Mouse (Mus musculus) midbrain, postnatal 0 days (tissue): Measurements from ENCODE around the gene Tmbim4. TPM values are rescaled to one million over a fixed set of nuclear protein-coding genes. Genes with fewer than 3 reads are reported as not detected.

Experiments used
- ATAC-seq: fragments of 200-750 bp; cut with Nextera tagmentation; 2 replicates; pipeline ENCODE4 v1.8.0; 2017; ENCODE audit warnings: moderate number of reproducible peaks, mild to moderate bottlenecking, moderate TSS enrichment, moderate library complexity; ENCODE audit not compliant: low FRiP score
- DNase-seq: peaks from one replicate; pipeline ENCODE4 v3.0.0-alpha.2; 2015; ENCODE audit warnings: low spot score
- H3K27ac ChIP-seq: fragments of 300-500 bp; sonication (generic); 2 replicates; pipeline ENCODE4 v1.5.1; 2014; ENCODE audit warnings: low read depth, mild to moderate bottlenecking, low read length, mixed read lengths
- H3K27me3 ChIP-seq: fragments of 300-500 bp; sonication (generic); 2 replicates; pipeline ENCODE4 v1.6.1; 2014; ENCODE audit warnings: low read length, control low read depth, mixed read lengths; ENCODE audit not compliant: insufficient read depth
- H3K36me3 ChIP-seq: fragments of 300-500 bp; sonication (generic); 2 replicates; pipeline ENCODE4 v1.6.1; 2014; ENCODE audit warnings: low read length, control low read depth, mixed read lengths; ENCODE audit not compliant: insufficient read depth
- H3K4me1 ChIP-seq: fragments of 300-500 bp; sonication (generic); 2 replicates; pipeline ENCODE4 v1.6.1; 2014; ENCODE audit warnings: mild to moderate bottlenecking, control low read depth, antibody characterized with exemption, low read length, mixed read lengths; ENCODE audit not compliant: insufficient read depth
- H3K4me2 ChIP-seq: fragments of 300-500 bp; sonication (generic); 2 replicates; pipeline ENCODE4 v1.6.1; 2014; ENCODE audit warnings: low read depth, mild to moderate bottlenecking, low read length, mixed read lengths; ENCODE audit not compliant: poor library complexity, severe bottlenecking
- H3K4me3 ChIP-seq: fragments of 300-500 bp; sonication (generic); 2 replicates; pipeline ENCODE4 v1.5.1; 2014; ENCODE audit warnings: low read depth, mild to moderate bottlenecking, low read length, moderate library complexity
- H3K9ac ChIP-seq: fragments of 300-500 bp; sonication (generic); replicated peaks from 2 replicates; pipeline ENCODE4 v1.6.1; 2014; ENCODE audit warnings: mild to moderate bottlenecking, low read length, moderate library complexity, mixed read lengths; ENCODE audit not compliant: poor library complexity, severe bottlenecking
- H3K9me3 ChIP-seq: fragments of 300-500 bp; sonication (generic); 2 replicates; pipeline ENCODE4 v1.6.1; 2016; ENCODE audit warnings: low read length, control low read depth
- CTCF ChIP-seq: IDR thresholded peaks from 2 replicates; pipeline ENCODE4 v1.5.1; 2016; ENCODE audit warnings: antibody characterized with exemption, mild to moderate bottlenecking
- WGBS: fragments of 180-500 bp; shearing (Covaris S2); extraction: QIAGEN DNeasy Blood & Tissue Kit; methylation state at CpG from one replicate; pipeline ENCODE4 v1.1.7; 2014; 5-methylcytosine and 5-hydroxymethylcytosine counted together
- polyA plus RNA-seq: library from polyadenylated mRNA; unstranded; fragments of >200 nt; fragmentation: Nextera tagmentation; extraction: Ambion mirVana; gene quantifications from 2 replicates; pipeline ENCODE4 v1.2.1, GENCODE M21; 2015
- total RNA-seq: library from RNA; depleted of rRNA; stranded (reverse); fragments of >200 nt; gene quantifications from 2 replicates; pipeline ENCODE4 v1.2.3, GENCODE M21; 2014

Tmbim4 gene
- total and polyA plus RNA-seq, 2 experiments from 2014 or later, result 70.6 to 109 TPM

DNA sequence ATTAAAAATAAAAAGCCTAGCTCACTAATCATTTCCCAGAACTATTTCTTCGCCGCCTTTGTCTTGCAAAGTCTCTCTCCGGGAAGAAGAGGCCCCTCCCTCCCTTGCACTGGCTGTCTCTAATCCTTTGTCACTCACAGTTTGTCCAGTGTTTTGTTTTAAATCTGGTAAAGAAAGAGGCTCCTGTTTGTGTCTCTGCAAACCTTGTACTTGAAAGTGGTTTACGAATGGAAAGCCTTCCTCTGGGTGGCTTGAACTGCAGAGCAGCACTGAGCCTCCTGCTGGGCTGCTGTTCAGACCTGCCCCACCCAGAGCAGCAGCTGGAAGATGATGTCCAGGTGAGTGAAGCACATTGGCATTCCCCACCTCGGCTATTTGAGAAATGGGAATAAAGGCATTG lies 30.1 kb upstream of the Tmbim4 start:
- Histone ChIP-seq H3K4me1 (no peaks in the 10 kb centered on the region), H3K27ac (no peak overlapping the region), H3K4me2 (no peak overlapping the region), H3K4me3 (no peak overlapping the region), H3K9ac (no peak overlapping the region), H3K9me3 (no peaks in the 10 kb centered on the region), H3K36me3 (no peaks in the 10 kb centered on the region), H3K27me3 (no peaks in the 10 kb centered on the region)
- DNase-seq (no peak), ATAC-seq (no peak)
- WGBS, result 11% methylated on average over 5 of the region's 5 CpGs
- TF ChIP-seq CTCF, result no peak

GRCm38 (mm10) chr10:120174192-120174705 lies 27.1 kb upstream of the Tmbim4 start:
- H3K36me3 ChIP-seq, result no peaks in the 10 kb centered on the region
- TF ChIP-seq CTCF, result no peak
- H3K4me1 ChIP-seq, result no peaks in the 10 kb centered on the region
- H3K9me3 ChIP-seq, result no peaks in the 10 kb centered on the region
- no peak overlapping the region for H3K4me3 ChIP-seq
- H3K9ac ChIP-seq, result no peak overlapping the region
- ATAC-seq (no peak), DNase-seq (no peak)
- H3K4me2 ChIP-seq, result no peak overlapping the region
- WGBS, result 90% methylated on average over 15 of the region's 15 CpGs
- H3K27me3 ChIP-seq, result no peaks in the 10 kb centered on the region
- H3K27ac ChIP-seq, result no peak overlapping the region

- no peak overlapping the region for H3K4me2 ChIP-seq
- 95% methylated on average over 1 of the region's 1 CpGs for WGBS
- no peak overlapping the region for H3K9ac ChIP-seq
- DNase-seq (no peak), ATAC-seq (no peak)
- no peak overlapping the region for H3K4me3 ChIP-seq
- TF ChIP-seq CTCF, result peak; percentile 24; the same call in 1 of the 2 replicates
- no peaks in the 10 kb centered on the region for H3K27me3 ChIP-seq
- no peaks in the 10 kb centered on the region for H3K36me3 ChIP-seq
- H3K27ac ChIP-seq, result no peak overlapping the region
- H3K4me1 ChIP-seq, result no peaks in the 10 kb centered on the region
- no peaks in the 10 kb centered on the region for H3K9me3 ChIP-seq
Observed at GRCm38 (mm10) chr10:120182887-120183286, 18.5 kb upstream of the Tmbim4 start.

- no peaks in the 10 kb centered on the region for H3K36me3 ChIP-seq
- H3K4me3 ChIP-seq, result no peak overlapping the region
- H3K4me1 ChIP-seq, result no peaks in the 10 kb centered on the region
- ATAC-seq (no peak), DNase-seq (no peak)
- no peak for TF ChIP-seq CTCF
- H3K9ac ChIP-seq, result no peak overlapping the region
- no peaks in the 10 kb centered on the region for H3K9me3 ChIP-seq
- H3K27me3 ChIP-seq, result no peaks in the 10 kb centered on the region
- no peak overlapping the region for H3K27ac ChIP-seq
- H3K4me2 ChIP-seq, result no peak overlapping the region
- WGBS, result 93% methylated on average over 2 of the region's 2 CpGs
Observed at GRCm38 (mm10) chr10:120183342-120183741, 18.0 kb upstream of the Tmbim4 start.

- Histone ChIP-seq H3K27me3 (no peaks in the 10 kb centered on the region), H3K4me2 (no peak overlapping the region), H3K27ac (no peak overlapping the region), H3K9me3 (no peaks in the 10 kb centered on the region), H3K36me3 (no peaks in the 10 kb centered on the region), H3K9ac (no peak overlapping the region), H3K4me3 (no peak overlapping the region), H3K4me1 (no peaks in the 10 kb centered on the region)
- TF ChIP-seq CTCF, result no peak
- no peak for ATAC-seq
- DNase-seq, result no peak
- 75% methylated on average over 2 of the region's 2 CpGs for WGBS
Observed at GRCm38 (mm10) chr10:120188513-120188912, 12.9 kb upstream of the Tmbim4 start.

GRCm38 (mm10) chr10:120189276-120189675 lies 12.1 kb upstream of the Tmbim4 start:
- no peak for ATAC-seq
- 55% methylated on average over 11 of the region's 11 CpGs for WGBS

More at GRCm38 (mm10) chr10:120189276-120189675, 12.1 kb upstream of the Tmbim4 start:
- H3K9ac ChIP-seq, result no peak overlapping the region
- H3K4me1 ChIP-seq, result no peaks in the 10 kb centered on the region
- H3K36me3 ChIP-seq, result no peaks in the 10 kb centered on the region
- no peak overlapping the region for H3K4me3 ChIP-seq
- no peaks in the 10 kb centered on the region for H3K27me3 ChIP-seq
- no peaks in the 10 kb centered on the region for H3K9me3 ChIP-seq
- H3K4me2 ChIP-seq, result no peak overlapping the region
- H3K27ac ChIP-seq, result no peak overlapping the region
- no peak for DNase-seq
- TF ChIP-seq CTCF, result no peak
